Mouse (Mus musculus): ENCODE results near the gene Acad8. TPM values are rescaled to one million over a fixed set of nuclear protein-coding genes. Genes with fewer than 3 reads are reported as not detected.

Gene Acad8
- 32.5 TPM for total RNA-seq (2023)

GRCm38 (mm10) chr9:26999461-27000395 lies at the start of gene Acad8, which contains the start of gene Thyn1:
Gene Acad8, minus strand, starts transcription at chr9:26999566.
Gene Thyn1, plus strand, starts transcription at chr9:26999710.

DNA sequence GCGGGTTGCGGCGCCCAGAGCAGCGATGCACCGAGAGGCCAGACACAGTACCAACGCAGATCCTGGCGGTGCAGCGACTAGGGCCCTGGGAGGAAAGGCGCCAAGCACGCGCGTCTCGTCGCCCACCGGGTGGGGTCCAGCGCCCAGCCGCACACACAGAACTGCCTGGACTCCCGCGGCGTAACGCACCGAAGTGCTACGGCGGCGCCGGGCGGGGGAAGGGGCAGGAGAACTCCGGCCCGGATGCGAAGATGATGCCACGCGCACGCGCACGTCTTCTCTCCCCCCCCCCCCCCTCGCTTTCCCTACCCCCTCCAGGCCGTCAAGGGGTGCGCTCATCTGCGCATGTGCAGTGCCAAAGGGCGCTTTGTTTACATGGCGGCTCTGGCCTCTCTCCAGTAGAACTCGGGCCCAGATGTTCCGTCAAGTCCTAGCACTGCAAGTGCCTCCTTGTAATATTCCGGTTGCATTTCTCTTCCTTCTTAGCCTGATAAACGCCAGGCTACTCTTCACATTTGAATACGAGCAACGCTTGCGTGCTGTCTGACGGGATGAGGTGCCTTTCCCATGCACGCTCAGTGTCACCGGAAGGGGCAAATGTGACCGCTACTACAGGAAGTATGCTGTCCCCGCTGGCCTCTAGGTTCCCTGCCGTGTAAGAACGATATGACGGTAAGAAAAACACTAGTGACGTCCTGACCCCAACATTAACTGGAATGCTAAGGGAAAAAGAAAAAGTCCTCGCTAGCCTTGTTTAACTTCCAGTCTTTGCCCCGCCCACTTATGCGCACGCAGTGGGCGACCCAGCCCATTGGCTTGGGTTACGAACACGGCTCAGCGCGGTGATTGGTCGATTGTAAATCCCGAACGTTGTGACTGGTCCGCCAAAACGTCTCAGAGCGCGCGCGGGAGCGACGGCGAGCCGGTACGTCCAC lies 30.7 kb upstream of the Acad8 start, which contains the start of the genes Vps26b and Ncapd3:
Gene Vps26b, minus strand, starts transcription at position 238 of the 935 bp plus-strand sequence.
Gene Ncapd3, plus strand, starts transcription at position 348 of the 935 bp plus-strand sequence.

Other genes with a start within 250 kb of the Acad8 start
- gene Glb1l2, start 193.1 kb downstream of the Acad8 start, total RNA-seq (2023) = not detected
- not detected for gene Glb1l3, start 138.7 kb downstream of the Acad8 start, total RNA-seq (2023)
- gene Gm1110, start 76.5 kb downstream of the Acad8 start, total RNA-seq (2023) = not detected
- gene Thyn1, start 144 bp upstream of the Acad8 start, total RNA-seq (2023) = 25.9 TPM
- 40.3 TPM for gene Vps26b, start 30.5 kb upstream of the Acad8 start, total RNA-seq (2023)
- 58.6 TPM for gene Ncapd3, start 30.6 kb upstream of the Acad8 start, total RNA-seq (2023)
- gene Jam3, start 155.9 kb upstream of the Acad8 start, total RNA-seq (2023) = not detected

Data from CD8-positive naive resting alpha-beta T cell, adult 57 days (primary cell).